Mouse (Mus musculus) CD4-positive, CD25-positive, alpha-beta regulatory T cell, adult 4 months (primary cell): Measurements from ENCODE around the gene Tnfrsf25. TPM values are rescaled to one million over a fixed set of nuclear protein-coding genes. Genes with fewer than 3 reads are reported as not detected.

Source experiments
- ATAC-seq: one replicate; pipeline ENCODE4 v1.8.0; 2017
- polyA plus RNA-seq, 2 experiments: library from polyadenylated mRNA; unstranded; fragments of 100-300 nt; shearing (Covaris generic); gene quantifications; one replicate each; pipeline ENCODE4 v1.2.1; 2017

The Tnfrsf25 gene
- polyA plus RNA-seq, 2 experiments from 2014 or later = 125 to 170 TPM

GRCm38 (mm10) chr4:152092751-152093293 is 22.9 kb upstream of the Tnfrsf25 start:
- no peak for ATAC-seq

GRCm38 (mm10) chr4:152094233-152094632 is 21.5 kb upstream of the Tnfrsf25 start:
- no peak for ATAC-seq

- peak; percentile 88 for ATAC-seq
Measured at GRCm38 (mm10) chr4:152095937-152096910, 19.5 kb upstream of the Tnfrsf25 start.

GRCm38 (mm10) chr4:152096927-152097326 is 18.8 kb upstream of the Tnfrsf25 start:
- no peak for ATAC-seq

GRCm38 (mm10) chr4:152097911-152098799 is 17.6 kb upstream of the Tnfrsf25 start:
- no peak for ATAC-seq

GRCm38 (mm10) chr4:152100541-152100940 is 15.2 kb upstream of the Tnfrsf25 start:
- no peak for ATAC-seq

GRCm38 (mm10) chr4:152101081-152101653 is 14.6 kb upstream of the Tnfrsf25 start:
- ATAC-seq = no peak

- ATAC-seq = no peak
Measured at GRCm38 (mm10) chr4:152101921-152102320, 13.8 kb upstream of the Tnfrsf25 start.

GRCm38 (mm10) chr4:152103025-152103424 is 12.7 kb upstream of the Tnfrsf25 start:
- ATAC-seq = peak; percentile 90

GRCm38 (mm10) chr4:152106746-152107145 is 9.0 kb upstream of the Tnfrsf25 start:
- ATAC-seq = no peak

GRCm38 (mm10) chr4:152107493-152107892 is 8.2 kb upstream of the Tnfrsf25 start:
- no peak for ATAC-seq

GRCm38 (mm10) chr4:152107971-152108509 is 7.7 kb upstream of the Tnfrsf25 start:
- peak; percentile 31 for ATAC-seq

GRCm38 (mm10) chr4:152108673-152109072 is 7.1 kb upstream of the Tnfrsf25 start:
- no peak for ATAC-seq

- ATAC-seq = no peak
Measured at GRCm38 (mm10) chr4:152109509-152109908, 6.2 kb upstream of the Tnfrsf25 start.

GRCm38 (mm10) chr4:152110689-152111088 is 5.0 kb upstream of the Tnfrsf25 start:
- no peak for ATAC-seq

- no peak for ATAC-seq
Measured at GRCm38 (mm10) chr4:152112329-152112728, 3.4 kb upstream of the Tnfrsf25 start.

GRCm38 (mm10) chr4:152114080-152114479 is 1.7 kb upstream of the Tnfrsf25 start:
- no peak for ATAC-seq

- no peak for ATAC-seq
Measured at GRCm38 (mm10) chr4:152117538-152117937, 1.8 kb downstream of the Tnfrsf25 start.

GRCm38 (mm10) chr4:152119396-152120292 is 3.9 kb downstream of the Tnfrsf25 start:
- no peak for ATAC-seq

- ATAC-seq = peak; percentile 62
Measured at GRCm38 (mm10) chr4:152120311-152121182, 4.8 kb downstream of the Tnfrsf25 start.
